Mouse (Mus musculus) right cerebral cortex, postnatal 25 days (tissue): ENCODE measurements around the gene Lysmd4.

ENCODE experiments used
- DNase-seq: peaks from one replicate; pipeline ENCODE4 v3.0.0; 2022

Gene Lysmd4

GRCm38 (mm10) chr7:67352989-67353388, 130.6 kb downstream of the Lysmd4 start:
- no peak for DNase-seq

GRCm38 (mm10) chr7:67353667-67354066, 131.3 kb downstream of the Lysmd4 start:
- DNase-seq, result no peak

GRCm38 (mm10) chr7:67355870-67356269, 133.5 kb downstream of the Lysmd4 start:
- no peak for DNase-seq
